Mouse (Mus musculus) heart, postnatal 0 days (tissue): Measurements from ENCODE around the gene Snx27. TPM values are rescaled to one million over a fixed set of nuclear protein-coding genes. Genes with fewer than 3 reads are reported as not detected.

Source experiments
- ATAC-seq: fragments of 200-750 bp; cut with Nextera tagmentation; 2 replicates; pipeline ENCODE4 v1.8.0; 2017; ENCODE audit warnings: low read depth, moderate number of reproducible peaks, moderate library complexity; ENCODE audit not compliant: insufficient read depth
- DNase-seq: peaks from one replicate; pipeline ENCODE4 v3.0.0-alpha.2; 2016; ENCODE audit warnings: low spot score
- H3K27ac ChIP-seq: fragments of 300-500 bp; sonication (generic); 2 replicates; pipeline ENCODE4 v1.5.1; 2014; ENCODE audit warnings: low read depth, mild to moderate bottlenecking
- H3K27me3 ChIP-seq: fragments of 300-500 bp; sonication (generic); 2 replicates; pipeline ENCODE4 v1.6.1; 2014; ENCODE audit warnings: low read length, mixed read lengths; ENCODE audit not compliant: control insufficient read depth, insufficient read depth
- H3K36me3 ChIP-seq: fragments of 300-500 bp; sonication (generic); replicated peaks from 2 replicates; pipeline ENCODE4 v1.6.1; 2014; ENCODE audit warnings: low read length, mixed read lengths; ENCODE audit not compliant: control insufficient read depth, insufficient read depth
- H3K4me1 ChIP-seq: fragments of 300-500 bp; sonication (generic); 2 replicates; pipeline ENCODE4 v1.6.1; 2014; ENCODE audit warnings: antibody characterized with exemption; ENCODE audit not compliant: control insufficient read depth, insufficient read depth
- H3K4me2 ChIP-seq: fragments of 300-500 bp; sonication (generic); 2 replicates; pipeline ENCODE4 v1.6.1; 2014; ENCODE audit warnings: low read depth, mild to moderate bottlenecking, low read length, moderate library complexity
- H3K4me3 ChIP-seq: fragments of 300-500 bp; sonication (generic); 2 replicates; pipeline ENCODE4 v1.5.1; 2014; ENCODE audit warnings: low read depth, low read length
- H3K9ac ChIP-seq: fragments of 300-500 bp; sonication (generic); replicated peaks from 2 replicates; pipeline ENCODE4 v1.6.1; 2014; ENCODE audit warnings: low read depth, low read length, mixed read lengths
- H3K9me3 ChIP-seq: fragments of 300-500 bp; sonication (generic); replicated peaks from 2 replicates; pipeline ENCODE4 v1.6.1; 2016; ENCODE audit warnings: low read length; ENCODE audit not compliant: control insufficient read depth
- CTCF ChIP-seq: IDR thresholded peaks from 2 replicates; pipeline ENCODE4 v1.5.1; 2016; ENCODE audit warnings: antibody characterized with exemption, control low read depth, low read depth
- EP300 ChIP-seq: IDR thresholded peaks from 2 replicates; pipeline ENCODE4 v1.6.1; 2016; ENCODE audit warnings: antibody characterized with exemption, low read depth
- WGBS: fragments of 180-500 bp; shearing (Covaris S2); extraction: QIAGEN DNeasy Blood & Tissue Kit; methylation state at CpG from one replicate; pipeline ENCODE4 v1.1.7; 2014; 5-methylcytosine and 5-hydroxymethylcytosine counted together
- polyA plus RNA-seq: library from polyadenylated mRNA; unstranded; fragments of >200 nt; fragmentation: Nextera tagmentation; extraction: Ambion mirVana; gene quantifications from 2 replicates; pipeline ENCODE4 v1.2.1, GENCODE M21; 2015
- total RNA-seq: library from RNA; depleted of rRNA; stranded (reverse); fragments of >200 nt; gene quantifications from 2 replicates; pipeline ENCODE4 v1.2.3, GENCODE M21; 2014; ENCODE audit warnings: low replicate concordance

The Snx27 gene
- total and polyA plus RNA-seq, 2 experiments from 2014 or later = 17.2 to 18.1 TPM

GRCm38 (mm10) chr3:94567242-94567641 is 15.3 kb downstream of the Snx27 start:
- ATAC-seq = no peak
- no peaks in the 10 kb centered on the region for H3K27me3 ChIP-seq
- WGBS = 59% methylated on average over 2 of the region's 2 CpGs

DNA sequence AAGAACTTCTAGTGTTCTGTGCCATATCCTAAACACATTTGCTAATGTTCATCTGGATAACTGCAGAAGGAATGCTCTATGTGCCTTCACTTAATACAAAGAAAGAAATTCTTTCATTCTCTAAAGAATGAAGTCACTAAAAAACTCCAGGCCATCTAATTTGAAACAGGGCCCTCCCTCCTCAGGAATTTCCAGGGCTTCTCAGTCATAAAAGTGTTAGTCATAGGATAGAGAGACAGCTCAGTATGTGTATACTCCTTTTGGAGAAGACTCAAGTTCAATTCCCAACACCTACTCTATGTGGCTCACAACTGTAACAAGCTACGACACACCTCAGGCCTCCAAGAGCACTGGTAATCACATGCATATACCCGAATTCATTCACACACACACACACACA is 17.0 kb downstream of the Snx27 start:
- ATAC-seq (0 out of 2 replicates have a peak, but pooled peaks have one; percentile 33), DNase-seq (peak; percentile 49)
- Histone ChIP-seq H3K9ac (no peak overlapping the region), H3K27ac (0 out of 2 replicates have a peak overlapping the region, but pooled peaks have one; percentile 60), H3K27me3 (no peaks in the 10 kb centered on the region), H3K4me2 (no peak overlapping the region), H3K4me3 (no peak overlapping the region), H3K36me3 (0 out of 2 replicates have a peak, but pooled peaks cover 5% of the 10 kb centered on the region), H3K9me3 (no peaks in the 10 kb centered on the region), H3K4me1 (no peaks in the 10 kb centered on the region)
- TF ChIP-seq CTCF (no peak), EP300 (no peak)
- 72% methylated on average over 2 of the region's 2 CpGs for WGBS

More at GRCm38 (mm10) chr3:94567242-94567641, 15.3 kb downstream of the Snx27 start:
- Histone ChIP-seq H3K9me3 (no peaks in the 10 kb centered on the region), H3K9ac (no peak overlapping the region), H3K4me3 (no peak overlapping the region), H3K36me3 (no peaks in the 10 kb centered on the region), H3K27ac (no peak overlapping the region), H3K4me1 (no peaks in the 10 kb centered on the region), H3K4me2 (no peak overlapping the region)
- TF ChIP-seq CTCF (no peak), EP300 (no peak)
- no peak for DNase-seq

- Histone ChIP-seq H3K9me3 (no peaks in the 10 kb centered on the region), H3K4me2 (no peak overlapping the region), H3K27me3 (no peaks in the 10 kb centered on the region), H3K9ac (no peak overlapping the region), H3K36me3 (peaks cover 7% of the 10 kb centered on the region; the same call in 1 of the 2 replicates), H3K4me3 (no peak overlapping the region), H3K27ac (peak overlapping the region; percentile 60), H3K4me1 (no peaks in the 10 kb centered on the region)
- WGBS = 47% methylated on average over 3 of the region's 3 CpGs
- DNase-seq = no peak
- TF ChIP-seq CTCF (no peak), EP300 (no peak)
- 0 out of 2 replicates have a peak, but pooled peaks have one; percentile 8 for ATAC-seq
Measured at GRCm38 (mm10) chr3:94565127-94565526, 17.4 kb downstream of the Snx27 start.

DNA sequence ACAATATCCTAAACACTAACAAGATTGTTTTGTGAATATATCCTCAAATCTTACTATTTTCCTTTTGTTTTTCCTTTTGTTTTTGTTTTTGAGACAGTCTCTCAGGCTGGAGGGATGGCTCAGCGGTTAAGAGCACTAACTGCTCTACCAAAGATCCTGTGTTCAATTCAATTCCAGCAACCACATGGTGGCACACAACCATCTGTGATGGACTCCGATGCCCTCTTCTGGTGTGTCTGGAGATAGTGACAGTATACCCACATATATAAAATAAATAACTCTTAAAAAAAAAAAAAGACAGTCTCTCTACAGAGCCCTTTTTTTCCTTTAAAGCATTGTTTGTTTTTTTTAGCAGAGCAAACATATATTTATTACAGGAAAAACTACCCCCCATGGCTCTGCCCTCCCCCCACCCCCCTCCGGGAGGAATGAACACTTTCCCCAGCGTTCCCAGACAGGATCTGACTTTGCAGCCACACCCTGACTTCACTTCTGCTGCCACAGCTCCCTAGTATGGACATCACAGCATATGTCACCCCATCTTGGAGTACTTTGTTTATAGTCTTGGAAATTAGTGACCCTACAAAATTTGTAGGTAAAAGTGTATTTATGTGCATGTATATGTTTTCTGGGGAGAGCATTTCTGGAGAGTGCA is 18.0 kb downstream of the Snx27 start:
- H3K9ac ChIP-seq = no peak overlapping the region
- H3K27ac ChIP-seq = peak overlapping the region; percentile 60; the same call in 1 of the 2 replicates
- no peaks in the 10 kb centered on the region for H3K9me3 ChIP-seq
- H3K36me3 ChIP-seq = peaks cover 13% of the 10 kb centered on the region
- 73% methylated on average over 4 of the region's 4 CpGs for WGBS
- no peak for TF ChIP-seq CTCF
- TF ChIP-seq EP300 = no peak
- H3K27me3 ChIP-seq = no peaks in the 10 kb centered on the region
- no peak overlapping the region for H3K4me2 ChIP-seq
- DNase-seq (no peak), ATAC-seq (no peak)
- no peaks in the 10 kb centered on the region for H3K4me1 ChIP-seq
- H3K4me3 ChIP-seq = no peak overlapping the region

DNA sequence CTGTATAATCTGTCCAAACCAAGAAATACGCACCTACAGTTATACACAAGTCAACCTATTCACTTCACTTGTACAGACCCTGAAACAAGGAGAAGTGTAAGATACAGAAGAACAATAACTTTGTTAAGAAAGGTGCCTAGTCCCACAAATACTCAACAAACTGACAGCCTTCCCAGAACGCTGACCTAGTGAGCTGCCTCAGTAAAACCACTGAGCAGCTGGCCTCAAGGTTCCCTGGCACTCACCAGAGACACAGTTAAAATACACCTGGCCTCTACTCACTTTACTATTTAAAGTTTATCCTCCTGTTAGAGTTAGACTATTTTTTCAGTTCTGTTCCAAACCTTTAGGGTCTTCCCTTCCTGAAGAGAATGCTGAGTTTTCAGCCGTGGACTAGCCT is 19.4 kb downstream of the Snx27 start:
- 86% methylated on average over 3 of the region's 3 CpGs for WGBS
- H3K36me3 ChIP-seq = peaks cover 24% of the 10 kb centered on the region
- ATAC-seq (no peak), DNase-seq (no peak)
- H3K9ac ChIP-seq = no peak overlapping the region
- no peak overlapping the region for H3K4me2 ChIP-seq
- H3K27ac ChIP-seq = no peak overlapping the region
- H3K27me3 ChIP-seq = no peaks in the 10 kb centered on the region
- no peaks in the 10 kb centered on the region for H3K4me1 ChIP-seq
- H3K4me3 ChIP-seq = no peak overlapping the region
- TF ChIP-seq EP300 (no peak), CTCF (no peak)
- no peaks in the 10 kb centered on the region for H3K9me3 ChIP-seq
